Mouse (Mus musculus) MEL (cell line): ENCODE data around the gene Hoxd8. TPM values are rescaled to one million over a fixed set of nuclear protein-coding genes. Genes with fewer than 3 reads are reported as not detected.

Experiments
- DNase-seq: peaks from one replicate; pipeline ENCODE4 v3.0.0; 2011; ENCODE audit warnings: low read depth, low spot score
- H3K27ac ChIP-seq: 2 replicates; pipeline ENCODE4 v1.5.1; 2012; ENCODE audit warnings: low read depth, mild to moderate bottlenecking, control low read depth, low read length, moderate library complexity; ENCODE audit not compliant: control insufficient read depth
- H3K27me3 ChIP-seq, 2 experiments: fragments of 150-350 bp in 1 of 2; sonication (generic) in 1 of 2; 2 replicates each; pipeline ENCODE4 v1.6.1; 2012; ENCODE audit warnings: low read length in 2 of 2, mild to moderate bottlenecking in 2 of 2, improper control_type of control experiment in 1 of 2, moderate library complexity in 1 of 2; ENCODE audit not compliant: insufficient read depth in 2 of 2, control insufficient read depth in 1 of 2
- H3K36me3 ChIP-seq, 2 experiments: 2 replicates each; pipeline ENCODE4 v1.6.1; 2012 to 2014; ENCODE audit warnings: low read length in 2 of 2, improper control_type of control experiment in 1 of 2, inconsistent platforms in 1 of 2, mild to moderate bottlenecking in 1 of 2; ENCODE audit not compliant: insufficient read depth in 2 of 2, control insufficient read depth in 1 of 2
- H3K4me1 ChIP-seq, 2 experiments: fragments of 150-350 bp in 1 of 2; sonication (generic) in 1 of 2; 2 replicates each; pipeline ENCODE4 v1.6.1; 2012; ENCODE audit warnings: low read length in 2 of 2, improper control_type of control experiment in 1 of 2, mild to moderate bottlenecking in 1 of 2; ENCODE audit not compliant: insufficient read depth in 2 of 2, control insufficient read depth in 1 of 2
- H3K4me3 ChIP-seq, 2 experiments: fragments of 150-350 bp in 1 of 2; sonication (generic) in 1 of 2; 2 replicates each; pipeline ENCODE4 v1.5.1; 2012; ENCODE audit warnings: low read depth in 2 of 2, low read length in 2 of 2, mild to moderate bottlenecking in 2 of 2, moderate library complexity in 2 of 2, control low read depth in 1 of 2, improper control_type of control experiment in 1 of 2; ENCODE audit not compliant: control insufficient read depth in 1 of 2, insufficient read depth in 1 of 2
- H3K79me2 ChIP-seq: 2 replicates; pipeline ENCODE4 v1.6.1; 2012; ENCODE audit warnings: mild to moderate bottlenecking, low read length, moderate library complexity; ENCODE audit not compliant: control insufficient read depth, poor library complexity, insufficient read depth
- H3K9ac ChIP-seq: 2 replicates; pipeline ENCODE4 v1.6.1; 2012; ENCODE audit warnings: low read depth, mild to moderate bottlenecking, control low read depth, low read length, moderate library complexity; ENCODE audit not compliant: control insufficient read depth, poor library complexity, severe bottlenecking
- H3K9me3 ChIP-seq: fragments of 150-350 bp; sonication (generic); replicated peaks from 2 replicates; pipeline ENCODE4 v1.6.1; 2012; ENCODE audit warnings: mild to moderate bottlenecking, low read length, improper control_type of control experiment, moderate library complexity; ENCODE audit not compliant: insufficient read depth
- BHLHE40 ChIP-seq: IDR thresholded peaks from 2 replicates; pipeline ENCODE4 v1.6.1; 2012; ENCODE audit warnings: low read depth, mild to moderate bottlenecking, inconsistent platforms, low read length, improper control_type of control experiment, borderline replicate concordance
- CHD1 ChIP-seq: IDR thresholded peaks from 2 replicates; pipeline ENCODE4 v1.6.1; 2012; ENCODE audit warnings: low read depth, mild to moderate bottlenecking, inconsistent platforms, low read length, improper control_type of control experiment
- CHD2 ChIP-seq: IDR thresholded peaks from 2 replicates; pipeline ENCODE4 v1.6.1; 2011; ENCODE audit warnings: low read length, improper control_type of control experiment
- E2F4 ChIP-seq: IDR thresholded peaks from 2 replicates; pipeline ENCODE4 v1.6.1; 2011; ENCODE audit warnings: low read depth, low read length, improper control_type of control experiment, borderline replicate concordance
- EP300 ChIP-seq, 2 experiments: IDR thresholded peaks; 2 replicates each; pipeline ENCODE4 v1.6.1; 2011; ENCODE audit warnings: improper control_type of control experiment in 2 of 2, low read length in 2 of 2, low read depth in 1 of 2, mild to moderate bottlenecking in 1 of 2
- MAFK ChIP-seq: IDR thresholded peaks from 2 replicates; pipeline ENCODE4 v1.6.1; 2011; ENCODE audit warnings: low read depth, mild to moderate bottlenecking, low read length, improper control_type of control experiment, borderline replicate concordance
- MAX ChIP-seq: IDR thresholded peaks from 2 replicates; pipeline ENCODE4 v1.6.1; 2011; ENCODE audit warnings: low read length, improper control_type of control experiment
- MAZ ChIP-seq: IDR thresholded peaks from 2 replicates; pipeline ENCODE4 v1.6.1; 2012; ENCODE audit warnings: low read depth, mild to moderate bottlenecking, inconsistent platforms, low read length, improper control_type of control experiment
- MXI1 ChIP-seq: IDR thresholded peaks from 2 replicates; pipeline ENCODE4 v1.6.1; 2011; ENCODE audit warnings: mild to moderate bottlenecking, low read depth, low read length, improper control_type of control experiment
- MYB ChIP-seq: IDR thresholded peaks from 2 replicates; pipeline ENCODE4 v1.6.1; 2011; ENCODE audit warnings: mild to moderate bottlenecking, low read depth, low read length, improper control_type of control experiment
- NRF1 ChIP-seq: IDR thresholded peaks from 2 replicates; pipeline ENCODE4 v1.6.1; 2014; ENCODE audit warnings: low read depth, mild to moderate bottlenecking, inconsistent platforms, low read length, improper control_type of control experiment, moderate library complexity; ENCODE audit not compliant: poor library complexity, insufficient read depth, severe bottlenecking
- POLR2AphosphoS2 ChIP-seq: IDR thresholded peaks from 2 replicates; pipeline ENCODE4 v1.6.1; 2011; ENCODE audit warnings: low read length, improper control_type of control experiment
- RAD21 ChIP-seq: IDR thresholded peaks from 2 replicates; pipeline ENCODE4 v1.6.1; 2011; ENCODE audit warnings: mild to moderate bottlenecking, low read depth, low read length, improper control_type of control experiment
- SMC3 ChIP-seq: IDR thresholded peaks from 2 replicates; pipeline ENCODE4 v1.6.1; 2011; ENCODE audit warnings: low read depth, low read length, improper control_type of control experiment
- TAL1 ChIP-seq: IDR thresholded peaks from 2 replicates; pipeline ENCODE4 v1.6.1; 2012; ENCODE audit warnings: mild to moderate bottlenecking, inconsistent platforms, low read length, moderate library complexity, mixed read lengths
- UBTF ChIP-seq: IDR thresholded peaks from 2 replicates; pipeline ENCODE4 v1.6.1; 2012; ENCODE audit warnings: low read depth, mild to moderate bottlenecking, inconsistent platforms, low read length, improper control_type of control experiment, moderate library complexity, borderline replicate concordance; ENCODE audit not compliant: insufficient read depth
- ZKSCAN1 ChIP-seq: IDR thresholded peaks from 2 replicates; pipeline ENCODE4 v1.6.1; 2012; ENCODE audit warnings: low read depth, mild to moderate bottlenecking, inconsistent platforms, low read length, improper control_type of control experiment, moderate library complexity
- ZMIZ1 ChIP-seq: IDR thresholded peaks from 2 replicates; pipeline ENCODE4 v1.6.1; 2012; ENCODE audit warnings: low read depth, mild to moderate bottlenecking, inconsistent platforms, low read length, improper control_type of control experiment, moderate library complexity
- polyA plus RNA-seq, 2 experiments: library from polyadenylated mRNA; stranded (reverse) in 1 of 2; unstranded in 1 of 2; fragments of >175 nt in 1 of 2; fragments of >200 nt in 1 of 2; gene quantifications; 2 replicates each; pipeline versions ENCODE4 v1.2.1 to v1.2.4; 2012; ENCODE audit warnings: low replicate concordance in 2 of 2, low read depth in 1 of 2; ENCODE audit not compliant: insufficient read length in 2 of 2, insufficient read depth in 1 of 2, missing spikeins in 1 of 2
- total RNA-seq: library from RNA; depleted of rRNA; stranded (reverse); fragments of 300-350 nt; gene quantifications from 2 replicates; pipeline ENCODE4 v1.2.3, GENCODE M21; 2012

The Hoxd8 gene
- total and polyA plus RNA-seq, 3 experiments: 4.7 to 7.4 TPM; not detected in 1

- no peak for DNase-seq
- H3K4me1 ChIP-seq: no peaks in the 10 kb centered on the region
- TF ChIP-seq ZKSCAN1: no peak
- TF ChIP-seq, all 39 proteins: peak for 0
- Histone ChIP-seq H3K9ac (no peak overlapping the region), H3K27me3 (peaks cover 0 to 2% of the 10 kb centered on the region in 2 experiments), H3K9me3 (no peaks in the 10 kb centered on the region), H3K36me3 (no peaks in the 10 kb centered on the region), H3K27ac (no peak overlapping the region), H3K79me2 (no peaks in the 10 kb centered on the region), H3K4me3 (no peak overlapping the region)
These were observed 20.9 kb upstream of the Hoxd8 start for GRCm38 (mm10) chr2:74683471-74683951.

DNA sequence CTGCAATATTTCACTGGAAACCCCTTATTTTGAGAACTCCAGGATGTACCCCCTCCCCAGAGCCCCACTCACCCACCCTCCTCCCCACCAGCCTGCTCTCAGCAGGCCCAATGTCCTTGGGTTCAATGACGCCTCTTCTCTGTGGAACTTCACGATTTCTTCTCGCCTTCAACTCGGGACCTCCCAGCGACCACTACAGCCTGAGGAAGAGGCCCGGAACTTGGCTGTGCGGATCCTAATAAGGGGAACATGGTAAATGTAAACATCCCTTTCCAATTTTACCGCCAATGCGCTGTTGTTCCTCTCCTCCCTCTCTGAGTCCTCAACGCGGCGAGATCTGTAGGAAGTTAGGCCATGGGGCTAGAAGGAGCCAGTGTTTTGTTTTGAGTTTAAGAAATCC is 20.3 kb upstream of the Hoxd8 start:
- H3K36me3 ChIP-seq: no peaks in the 10 kb centered on the region
- H3K27ac ChIP-seq: no peak overlapping the region
- no peaks in the 10 kb centered on the region for H3K4me1 ChIP-seq
- H3K4me3 ChIP-seq: no peak overlapping the region
- no peaks in the 10 kb centered on the region for H3K9me3 ChIP-seq
- no peaks in the 10 kb centered on the region for H3K79me2 ChIP-seq
- no peak for TF ChIP-seq SMC3
- no peak for TF ChIP-seq TAL1
- TF ChIP-seq POLR2AphosphoS2: no peak
- no peak for TF ChIP-seq EP300 (IDR thresholded peaks at IDR 0.05; ENCODE audit: low read depth in 1 of 2, low read length in 2 of 2)
- TF ChIP-seq NRF1: no peak
- no peak for TF ChIP-seq MAFK
- peaks cover 0 to 2% of the 10 kb centered on the region in 2 experiments; a peak in 3 of 4 replicates for H3K27me3 ChIP-seq
- no peak for DNase-seq
- no peak overlapping the region for H3K9ac ChIP-seq

- Histone ChIP-seq H3K4me3 (no peak overlapping the region), H3K4me1 (no peaks in the 10 kb centered on the region), H3K9ac (no peak overlapping the region)
- TF ChIP-seq RAD21 (no peak), UBTF (no peak), E2F4 (no peak), ZMIZ1 (no peak), MYB (no peak), CHD1 (no peak), CHD2 (no peak), MXI1 (no peak), EP300 (IDR thresholded peaks at IDR 0.05; ENCODE audit: low read depth in 1 of 2, low read length in 2 of 2) (no peak), MAX (no peak), POLR2AphosphoS2 (no peak), MAZ (no peak), SMC3 (no peak), BHLHE40 (no peak)
- TF ChIP-seq, all 39 proteins: peak for 0
- Histone ChIP-seq H3K27me3 (peaks cover 0 to 2% of the 10 kb centered on the region in 2 experiments; a peak in 3 of 4 replicates), H3K36me3 (no peaks in the 10 kb centered on the region), H3K79me2 (no peaks in the 10 kb centered on the region), H3K9me3 (no peaks in the 10 kb centered on the region), H3K27ac (no peak overlapping the region)
- no peak for DNase-seq
These were observed 19.3 kb upstream of the Hoxd8 start for GRCm38 (mm10) chr2:74685059-74685603.
